Mouse (Mus musculus) liver, embryonic 14.5 days (tissue): ENCODE measurements around the gene Tmem262.

Source experiments
- CTCF ChIP-seq: IDR thresholded peaks from 2 replicates; pipeline ENCODE4 v1.5.1; 2016; ENCODE audit warnings: antibody characterized with exemption, low read depth, control low read depth
- EP300 ChIP-seq: IDR thresholded peaks from 2 replicates; pipeline ENCODE4 v1.6.1; 2016; ENCODE audit warnings: antibody characterized with exemption, low read depth

DNA sequence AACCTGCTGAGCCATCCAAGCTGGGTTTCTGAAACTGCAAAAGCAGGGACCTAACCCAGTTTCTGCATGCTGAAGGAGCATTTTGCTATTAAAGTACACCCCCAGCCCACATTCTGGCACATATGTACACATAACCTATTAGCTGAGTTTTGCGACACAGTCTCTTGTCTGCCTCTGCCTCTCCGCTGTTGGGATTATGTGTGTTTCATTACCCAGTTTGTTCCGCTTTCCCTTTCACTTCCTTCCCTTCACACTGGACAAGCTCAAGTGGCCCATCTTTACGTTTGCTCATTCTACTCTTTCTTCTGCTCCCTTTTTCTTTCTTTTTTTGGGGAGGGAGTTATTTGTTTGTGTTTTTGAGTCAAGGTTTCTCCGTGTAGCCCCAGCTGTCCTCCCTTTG, 5.9 kb upstream of the Tmem262 start:
- TF ChIP-seq EP300: no peak
- TF ChIP-seq CTCF: no peak
